Mouse (Mus musculus) cerebellum, postnatal 25 days (tissue): Measurements from ENCODE around the gene Grk5.

Experiments
- DNase-seq, 2 experiments: peaks; one replicate each; pipeline ENCODE4 v3.0.0; 2021; ENCODE audit warnings: mixed read lengths in 2 of 2

Gene Grk5

GRCm38 (mm10) chr19:61078622-61079021, 189.1 kb downstream of the Grk5 start:
- DNase-seq = no peak

DNA sequence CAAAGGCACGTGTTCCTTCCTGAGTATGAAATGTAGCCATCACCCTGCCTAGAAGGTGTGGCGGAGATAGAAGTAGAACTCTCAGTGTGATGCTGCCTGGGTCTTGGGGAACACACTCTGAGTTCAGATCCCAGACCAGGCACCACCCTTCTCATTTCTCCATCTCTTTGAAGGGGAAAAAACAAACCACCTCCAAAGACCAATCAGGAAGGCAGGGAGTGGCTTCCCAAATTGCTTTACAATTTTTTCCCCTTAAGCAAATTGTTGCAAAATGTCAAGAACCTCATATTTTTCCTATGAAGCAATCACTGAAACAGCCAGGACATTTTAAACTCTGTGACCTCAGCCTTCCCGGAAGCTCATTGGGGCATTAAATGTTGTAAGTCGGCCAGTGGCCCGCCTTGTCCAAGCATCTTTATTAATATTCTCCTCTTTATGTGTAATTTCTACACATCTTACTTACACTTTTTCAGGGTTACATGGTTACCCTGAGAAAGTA, 190.8 kb downstream of the Grk5 start:
- DNase-seq = no peak

DNA sequence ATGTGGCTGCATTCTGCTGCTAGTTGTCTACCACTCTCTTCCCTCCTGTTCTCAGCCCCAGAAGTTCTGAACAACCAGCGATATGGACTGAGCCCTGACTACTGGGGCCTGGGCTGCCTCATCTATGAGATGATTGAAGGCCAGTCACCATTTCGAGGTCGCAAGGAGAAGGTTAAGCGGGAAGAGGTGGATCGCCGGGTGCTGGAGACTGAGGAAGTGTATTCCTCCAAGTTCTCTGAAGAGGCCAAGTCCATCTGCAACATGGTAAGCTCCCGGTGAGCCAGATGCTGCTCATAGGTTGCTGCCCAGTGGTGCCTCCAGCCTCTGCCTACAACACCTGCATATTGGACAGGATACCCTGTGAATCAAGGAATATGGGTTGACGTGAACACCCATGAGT, 193.5 kb downstream of the Grk5 start:
- no peak for DNase-seq

DNA sequence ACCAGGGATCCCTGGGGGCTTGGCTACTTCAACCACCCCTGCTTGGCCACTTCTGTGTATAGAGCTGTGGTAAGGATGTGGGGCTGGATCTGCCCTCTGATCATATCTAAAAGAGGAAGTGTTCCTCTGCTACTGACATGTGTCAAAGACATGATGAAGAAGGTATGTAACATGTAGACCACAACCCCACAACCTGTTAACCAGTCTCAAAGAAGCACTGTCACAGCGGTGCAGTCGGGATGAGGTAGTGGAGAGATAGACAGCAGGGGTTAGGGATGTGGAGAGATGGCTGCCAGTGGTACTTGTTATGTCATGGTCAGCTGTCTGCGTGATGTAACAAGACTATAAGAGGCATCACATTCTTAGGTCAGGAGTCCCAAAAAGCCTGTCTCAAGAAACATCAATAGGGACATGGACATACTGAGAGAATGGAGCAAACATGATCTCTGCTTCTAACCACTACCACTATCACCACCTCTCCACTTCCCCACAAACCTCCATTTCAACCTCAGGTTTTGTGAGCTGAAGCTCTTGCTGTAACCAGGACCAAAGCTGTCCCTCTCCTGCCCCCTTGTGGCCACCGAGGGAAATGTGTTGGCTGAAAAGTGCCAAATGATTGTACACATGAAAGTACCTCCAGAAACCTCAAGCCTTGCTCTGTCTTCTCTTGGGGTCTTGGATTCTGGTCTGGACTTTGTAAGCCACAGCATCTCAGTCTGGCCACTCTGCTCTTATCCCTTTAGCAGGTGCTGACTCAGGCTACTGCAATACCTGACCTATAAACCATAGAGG, 194.8 kb downstream of the Grk5 start:
- DNase-seq = peak; percentile 92 to 94

DNA sequence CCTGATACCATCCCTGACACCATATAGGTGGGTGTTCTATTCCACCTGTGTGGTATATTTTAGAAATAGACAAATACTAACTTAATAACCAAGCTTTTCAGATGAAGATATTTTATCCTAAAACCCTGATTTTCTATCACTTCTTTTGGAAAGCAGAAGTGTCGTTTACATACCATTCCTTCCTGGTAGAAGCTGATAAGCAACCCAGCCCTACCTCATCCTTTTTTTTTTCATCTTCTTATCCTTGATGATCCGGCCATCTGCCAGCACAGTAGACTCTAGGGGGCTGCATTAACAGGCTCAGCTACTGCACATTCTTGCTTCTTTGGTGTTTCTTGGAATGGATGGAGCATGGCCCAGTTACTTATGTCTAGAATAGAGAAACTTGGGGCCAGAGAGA, 195.7 kb downstream of the Grk5 start:
- no peak for DNase-seq

- DNase-seq = no peak
Observed at GRCm38 (mm10) chr19:61087781-61088180, 198.2 kb downstream of the Grk5 start.

DNA sequence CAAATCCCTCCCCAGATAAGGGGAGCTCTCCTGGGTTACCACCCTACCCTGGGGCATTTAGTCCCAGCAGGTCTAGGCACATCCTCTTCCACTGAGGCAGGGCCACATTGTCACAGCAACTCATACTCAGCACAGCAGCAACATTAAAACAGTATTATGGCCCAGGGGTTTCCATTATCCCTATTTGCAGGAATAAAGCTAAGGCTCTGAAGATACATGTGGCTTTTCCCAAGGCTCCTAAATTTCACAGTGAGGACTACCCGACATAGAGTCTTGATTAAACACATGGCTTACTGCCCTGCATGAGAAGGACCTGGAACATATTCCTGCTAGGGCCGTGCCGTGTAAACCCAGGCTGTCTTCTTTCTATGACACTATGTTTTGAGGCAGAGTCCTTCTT, 199.5 kb downstream of the Grk5 start:
- DNase-seq = no peak

DNA sequence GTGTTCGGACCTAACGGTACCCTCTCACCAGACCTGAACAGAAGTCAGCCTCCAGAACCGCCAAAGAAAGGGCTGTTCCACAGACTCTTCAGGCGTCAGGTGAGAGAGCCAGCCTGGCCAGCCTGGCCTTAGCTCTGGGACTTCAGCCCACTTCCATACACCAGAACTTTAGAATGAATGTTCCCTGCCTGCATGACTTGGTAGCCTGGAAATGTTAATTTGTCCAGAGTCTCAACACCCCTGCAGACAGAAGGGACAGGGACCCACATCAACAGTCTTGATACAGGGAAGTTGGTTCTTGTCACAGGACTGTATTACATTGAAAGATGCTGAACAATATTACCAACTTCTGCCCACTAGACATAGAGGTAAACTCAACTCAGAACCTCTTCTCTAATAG, 201.0 kb downstream of the Grk5 start:
- no peak for DNase-seq

GRCm38 (mm10) chr19:61096776-61097175, 207.2 kb downstream of the Grk5 start:
- DNase-seq = no peak

DNA sequence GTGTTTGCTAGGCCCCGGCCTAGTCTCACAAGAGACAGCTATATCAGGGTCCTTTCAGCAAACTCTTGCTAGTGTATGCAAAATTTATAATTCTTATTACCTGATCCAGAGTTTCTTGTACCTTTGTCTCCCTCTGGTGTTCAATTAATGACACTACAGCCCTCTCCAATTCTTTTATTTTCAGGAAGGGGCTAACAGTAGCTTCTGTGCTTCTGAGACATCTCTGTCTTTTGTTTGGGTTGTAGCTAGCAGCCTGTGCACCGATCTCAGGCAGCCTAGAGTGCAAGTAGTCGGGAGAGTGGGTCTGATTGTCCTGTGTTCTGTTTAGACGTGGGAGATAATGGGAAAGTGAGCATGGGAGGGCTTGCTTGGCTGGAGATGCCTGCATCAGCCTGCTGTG, 208.2 kb downstream of the Grk5 start:
- no peak for DNase-seq

DNA sequence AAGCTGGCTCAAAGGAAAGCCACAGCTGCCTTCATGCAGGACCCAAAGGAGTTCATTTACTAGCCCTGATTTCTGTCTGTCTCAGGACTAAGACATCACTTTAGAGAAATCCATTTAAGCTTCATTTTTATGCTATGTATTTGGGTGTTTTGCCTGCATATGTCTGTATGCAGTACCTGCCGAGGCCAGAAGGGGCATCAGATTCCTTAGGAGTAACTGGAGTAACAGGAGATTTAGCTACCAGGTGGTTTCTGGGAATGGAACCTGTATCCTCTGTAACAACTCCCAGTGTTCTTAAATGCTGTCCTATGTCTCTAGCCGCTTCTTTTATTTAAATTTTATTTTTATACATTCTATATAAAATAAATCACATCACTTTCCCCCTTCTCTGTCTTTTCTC, 220.6 kb downstream of the Grk5 start:
- no peak for DNase-seq

GRCm38 (mm10) chr19:61131096-61131495, 241.5 kb downstream of the Grk5 start:
- no peak for DNase-seq

- DNase-seq = no peak
Observed at GRCm38 (mm10) chr19:61138655-61139054, 249.1 kb downstream of the Grk5 start.

DNA sequence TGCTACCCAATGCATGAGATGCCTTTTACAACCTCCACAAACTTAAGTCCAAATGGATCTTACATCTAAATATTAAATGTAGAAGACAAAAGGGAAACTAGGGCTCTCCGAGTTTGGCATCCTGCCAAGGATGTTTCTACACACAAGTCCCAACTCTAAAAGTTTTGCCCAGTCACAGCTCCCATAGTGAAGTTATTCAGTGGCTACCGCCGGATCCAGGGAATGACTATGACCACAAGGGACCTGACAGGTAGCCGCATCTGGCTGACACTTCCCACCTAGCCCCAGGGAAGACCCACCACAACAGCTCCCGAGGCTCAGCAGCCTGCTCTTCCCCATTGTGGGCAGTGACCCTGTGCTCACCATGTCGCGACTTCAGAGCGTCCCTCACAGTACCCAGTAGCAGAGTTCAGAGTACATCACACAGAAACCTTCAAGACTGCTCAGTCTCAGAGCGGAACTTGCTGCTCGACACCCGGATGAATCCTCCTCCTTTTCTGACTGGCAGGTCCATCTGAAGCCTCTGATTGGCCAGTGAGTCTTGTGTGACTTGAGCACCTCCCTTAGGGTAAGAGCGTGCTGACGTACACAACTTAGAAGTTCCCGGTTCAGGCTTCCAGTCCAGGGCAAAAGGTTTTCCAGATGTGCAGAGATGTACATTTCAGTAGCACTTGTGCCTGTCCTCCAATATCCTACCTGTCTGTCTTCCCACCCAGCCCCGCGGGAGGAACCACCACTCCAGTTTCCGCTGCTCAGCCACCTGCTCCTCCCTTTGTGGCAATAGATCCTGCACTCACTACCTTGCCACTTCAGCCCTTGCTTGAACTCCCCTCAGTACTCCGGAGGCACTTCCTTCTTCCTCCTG, 251.0 kb downstream of the Grk5 start, which contains the start of gene Zfp950:
Gene Zfp950, minus strand, starts transcription at position 499 of the 865 bp plus-strand sequence.
- DNase-seq = peak; percentile 80 to 82

- no peak for DNase-seq
Observed at GRCm38 (mm10) chr19:61141299-61141698, 251.8 kb downstream of the Grk5 start.
